Mouse (Mus musculus): ENCODE data around the gene Akap8. TPM values are rescaled to one million over a fixed set of nuclear protein-coding genes. Genes with fewer than 3 reads are reported as not detected.

The Akap8 gene
- polyA plus RNA-seq (2017; shearing (Covaris generic)) = 100 to 1,000 TPM; 122 to 190 (median 146) TPM

DNA sequence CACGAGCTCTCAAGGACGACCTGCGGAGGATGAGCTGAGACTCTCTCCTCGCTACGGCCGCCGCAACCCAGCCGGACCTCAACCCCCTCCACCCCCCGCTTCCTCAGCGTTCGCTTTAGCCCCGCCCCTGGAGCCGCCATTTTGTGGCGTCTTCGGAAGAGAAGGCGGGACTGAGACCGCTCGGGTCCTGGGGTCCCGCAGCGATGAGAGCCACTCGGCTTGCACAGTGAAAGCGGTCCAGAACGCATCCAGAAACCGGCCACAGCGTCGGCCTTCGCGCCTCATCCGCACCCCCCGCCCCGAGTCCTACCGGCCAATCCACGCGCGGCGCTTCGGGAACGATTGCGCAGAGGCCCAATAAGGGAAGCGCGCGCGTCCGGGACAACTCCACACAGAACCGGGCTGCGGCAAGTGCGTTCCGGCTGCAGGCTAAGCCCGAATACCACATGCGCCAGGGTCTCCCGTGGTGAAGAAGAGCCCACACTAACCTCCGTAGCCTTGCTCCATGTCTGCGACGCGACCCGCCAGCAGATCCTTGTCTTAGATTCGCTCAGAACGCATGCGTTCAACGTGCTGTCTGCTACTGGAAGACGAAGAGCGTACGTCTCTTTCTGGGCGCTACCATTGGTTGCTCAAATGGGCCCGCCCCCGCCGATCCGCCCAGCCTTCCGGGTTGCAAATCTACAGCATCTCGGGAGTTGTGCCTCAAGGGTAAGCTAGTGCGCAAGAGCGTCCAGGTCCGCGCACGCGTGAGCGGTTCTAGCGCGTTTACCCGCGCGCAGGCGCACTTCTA is at the start of gene Akap8:
Akap8 (minus strand) TSS at position 642 of the 793 bp plus-strand sequence.
- peak; percentile 97 for ATAC-seq

DNA sequence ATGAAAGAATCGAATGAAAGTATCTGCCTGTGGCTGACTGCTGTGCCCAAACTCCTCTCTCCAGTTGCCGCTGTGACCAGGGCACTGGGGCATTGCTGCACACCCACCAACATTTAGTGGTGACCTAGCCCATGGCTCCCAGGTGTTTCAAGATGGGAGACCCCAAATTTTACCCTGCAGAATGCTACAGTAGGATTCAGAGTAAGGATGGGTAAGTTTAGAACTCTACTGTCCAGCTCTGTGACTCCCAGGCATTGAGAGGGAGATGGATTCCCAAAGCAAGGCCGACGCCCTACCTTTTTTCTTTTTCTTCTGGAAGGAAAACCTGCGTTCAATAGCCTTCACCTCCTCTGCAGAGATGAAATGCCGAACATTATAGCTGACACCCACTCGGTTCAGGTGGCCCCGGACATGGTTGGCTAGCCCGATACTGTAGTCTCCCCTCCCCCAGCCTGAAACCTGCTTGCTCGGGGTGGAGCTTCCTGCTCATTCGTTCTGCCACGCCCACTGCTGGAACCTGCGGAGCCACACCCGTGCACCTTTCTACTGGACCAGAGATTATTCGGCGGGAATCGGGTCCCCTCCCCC is 48.0 kb upstream of the Akap8 start:
- ATAC-seq = peak; percentile 67

DNA sequence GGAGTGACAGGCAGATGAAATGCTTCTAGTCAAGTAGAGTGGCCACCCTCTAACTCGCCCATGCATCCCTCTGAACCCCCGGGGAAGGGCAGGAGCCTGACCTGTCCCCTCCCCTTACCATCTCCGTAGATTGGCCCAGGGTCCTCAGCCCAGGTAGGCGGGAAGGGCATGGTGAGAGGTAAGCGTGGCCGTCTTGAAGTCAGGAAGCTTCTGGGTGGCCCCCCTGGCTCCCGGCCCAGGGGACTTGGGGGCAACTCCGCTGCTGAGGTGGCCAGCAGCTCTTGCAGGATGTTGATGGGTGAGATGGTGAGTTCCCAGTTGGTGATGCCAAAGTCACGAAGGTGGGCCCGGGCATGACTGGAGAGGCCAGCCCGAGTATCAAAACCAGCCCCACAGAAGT is 46.7 kb upstream of the Akap8 start:
- no peak for ATAC-seq

DNA sequence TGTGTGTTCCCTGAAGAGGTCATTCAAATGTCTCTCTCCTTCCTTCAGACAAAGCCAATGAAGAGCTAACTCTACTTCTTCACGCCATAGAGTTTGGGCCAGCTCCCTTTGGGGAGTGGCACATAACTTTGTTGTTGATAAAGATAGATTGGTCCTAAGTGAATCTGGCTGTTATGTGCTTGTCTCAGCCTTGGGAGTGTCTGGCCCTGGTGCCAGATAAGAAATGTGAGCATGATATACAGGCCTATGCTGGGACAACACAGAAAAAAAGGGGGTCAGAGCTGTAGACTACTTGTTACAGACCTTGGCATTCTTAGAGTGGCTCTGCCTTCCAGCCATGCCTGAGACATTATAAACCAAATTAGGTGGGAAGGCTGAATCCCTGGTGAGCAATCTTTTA is 44.3 kb upstream of the Akap8 start:
- ATAC-seq = no peak

DNA sequence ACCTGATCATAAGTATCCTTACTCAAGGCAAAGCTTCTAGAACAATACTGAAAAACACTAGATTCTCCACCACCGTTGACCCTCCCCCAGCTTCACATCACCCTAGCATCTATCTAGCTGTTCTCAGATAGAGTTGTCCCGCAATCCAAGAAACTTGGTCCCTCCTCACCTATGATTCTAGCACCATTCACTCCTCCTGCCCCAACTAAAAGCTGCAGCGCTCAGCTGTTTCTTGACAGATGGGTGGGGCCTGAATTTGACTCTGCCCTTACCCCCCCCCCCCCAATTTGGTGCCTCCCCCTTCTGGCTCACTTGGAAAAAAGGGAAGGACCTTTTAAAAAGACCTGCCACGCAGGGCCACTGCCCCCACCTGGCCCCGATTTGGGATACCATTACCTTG is 43.8 kb upstream of the Akap8 start:
- ATAC-seq = no peak

DNA sequence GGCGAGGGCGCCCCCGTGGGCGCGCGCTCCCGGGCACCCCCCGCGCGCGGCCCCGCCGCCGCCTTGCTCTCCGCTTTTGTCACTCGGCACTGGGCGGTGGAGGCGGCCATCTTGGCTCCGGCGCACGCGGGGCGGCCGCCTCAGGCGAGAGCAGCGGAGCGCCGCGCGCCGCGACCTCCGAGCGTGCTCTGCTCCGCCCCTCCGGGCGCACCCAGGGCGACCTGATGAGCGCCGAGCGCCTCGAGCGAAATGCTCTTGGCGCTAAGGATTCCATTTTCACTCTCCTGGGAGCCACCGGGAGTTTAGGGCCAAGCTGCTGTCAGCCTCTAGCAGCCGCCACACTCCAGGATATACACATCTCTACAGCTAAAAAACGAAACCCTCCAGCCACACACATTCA is 43.3 kb upstream of the Akap8 start:
- peak; percentile 84 for ATAC-seq

DNA sequence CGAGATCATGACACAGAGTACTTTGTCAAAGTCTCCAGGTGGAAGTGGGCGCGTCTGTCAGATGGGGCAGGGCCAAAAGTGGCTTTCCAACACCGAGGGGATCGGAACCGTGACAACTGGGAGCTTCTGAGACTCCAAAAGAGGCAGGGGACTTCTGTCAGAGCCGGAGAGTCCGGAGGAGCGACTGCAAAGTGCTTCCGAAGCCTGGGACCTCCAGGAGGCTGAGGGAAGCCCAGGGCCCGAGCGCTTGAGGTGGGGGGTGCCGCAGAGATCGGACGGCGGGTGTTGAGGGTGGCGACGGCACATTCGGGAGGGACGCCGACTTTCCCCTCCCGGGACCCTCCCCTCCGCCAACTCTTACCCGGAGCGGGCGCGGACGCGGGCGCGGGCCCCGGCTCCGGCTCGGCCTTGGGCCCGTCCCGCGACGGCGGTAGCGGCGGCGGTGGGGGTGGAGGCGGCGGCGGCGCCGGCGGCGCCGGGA is 42.8 kb upstream of the Akap8 start:
- peak; percentile 22 for ATAC-seq

DNA sequence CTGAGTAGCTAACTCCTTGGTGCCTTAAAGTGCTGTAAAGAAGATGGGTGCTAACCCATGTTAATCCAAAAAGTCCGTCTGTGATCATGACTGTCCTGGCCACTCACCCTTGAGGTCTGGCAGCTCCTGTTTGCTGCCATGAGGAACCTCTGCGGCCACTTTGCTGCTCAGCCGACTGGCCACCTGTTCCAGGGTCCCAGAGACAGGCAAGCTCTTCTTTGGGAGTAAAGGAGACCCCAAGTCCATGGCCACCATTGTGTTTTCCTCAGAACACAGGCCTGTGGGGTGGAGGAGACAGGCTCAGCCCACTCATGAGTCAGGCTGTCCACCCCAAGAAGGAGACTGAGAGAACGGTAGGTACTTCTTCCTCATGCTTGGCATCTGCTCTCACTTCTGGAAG is 41.6 kb upstream of the Akap8 start:
- no peak for ATAC-seq

DNA sequence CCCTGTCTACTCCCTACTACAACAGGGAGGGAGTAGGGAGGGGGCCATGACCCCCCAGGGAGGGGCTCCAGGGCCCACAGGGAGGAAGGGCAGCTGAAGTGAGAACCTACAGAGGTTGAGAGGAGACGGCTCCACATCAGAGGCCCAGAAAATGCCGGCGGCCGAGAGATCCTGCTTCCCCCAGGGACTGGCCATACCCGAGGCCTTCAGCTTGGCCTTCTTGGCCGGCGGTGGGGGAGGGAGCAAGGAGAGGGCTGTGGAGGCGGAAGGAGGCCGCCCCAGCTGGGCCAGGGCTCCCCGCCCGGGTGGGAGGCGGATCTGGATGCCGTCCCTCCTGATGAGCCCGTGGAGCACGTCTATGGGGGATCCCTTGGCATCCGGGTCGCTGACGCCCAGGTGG is 38.9 kb upstream of the Akap8 start:
- no peak for ATAC-seq

DNA sequence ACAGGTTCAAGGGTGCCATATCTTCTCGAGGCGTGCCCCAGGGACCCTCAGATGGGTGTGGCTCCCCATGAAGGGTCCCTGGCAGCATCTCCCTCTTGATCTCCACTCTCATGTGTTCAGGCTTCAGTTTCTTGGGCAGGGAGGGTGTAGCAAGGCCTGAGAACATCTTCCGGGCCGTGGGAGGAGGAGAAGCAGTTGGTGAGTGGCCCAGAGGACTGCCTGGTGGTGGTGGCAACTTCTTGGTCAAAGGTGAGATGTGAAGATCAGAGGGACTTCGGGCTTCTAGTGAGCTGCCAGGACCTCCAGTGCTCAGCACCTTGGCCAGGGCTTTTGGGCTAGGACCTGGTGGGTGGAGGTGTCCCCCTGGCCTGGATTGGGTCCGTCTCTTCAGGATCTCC is 37.9 kb upstream of the Akap8 start:
- no peak for ATAC-seq

DNA sequence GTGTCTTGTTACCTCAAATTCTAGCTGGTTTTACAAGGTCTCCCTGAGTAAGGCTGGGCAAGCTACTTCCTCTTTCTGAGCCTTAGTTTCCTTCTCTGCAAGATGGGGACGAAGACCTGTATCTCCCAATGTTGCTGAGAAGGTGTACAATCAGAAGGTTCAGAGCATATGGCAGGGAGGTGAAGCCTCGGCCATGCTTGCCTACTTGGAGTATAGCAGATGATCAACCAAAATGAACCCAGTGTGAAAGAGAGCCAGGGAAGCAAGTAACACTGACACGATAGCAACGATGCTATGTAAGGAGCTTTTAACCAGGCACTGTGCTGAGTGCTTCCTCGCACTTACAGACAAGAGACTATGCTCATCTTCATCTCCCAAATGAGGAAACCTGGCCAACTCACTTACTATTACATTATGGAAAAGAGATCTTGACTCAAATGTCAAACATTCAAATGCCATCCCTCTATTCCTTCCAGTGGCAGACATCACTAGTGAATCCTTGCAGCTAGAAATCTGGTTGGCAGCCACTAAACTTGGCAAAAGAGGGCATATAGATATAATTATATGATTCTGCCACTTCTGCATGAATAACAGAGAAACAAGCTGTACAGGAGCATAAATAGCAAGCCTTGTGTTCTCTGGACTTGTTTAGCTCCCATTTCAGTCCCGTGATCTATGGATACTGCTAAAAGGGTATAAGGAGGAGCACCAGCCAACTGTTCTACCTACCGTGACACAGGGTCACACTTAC is 37.3 kb upstream of the Akap8 start:
- ATAC-seq = no peak

DNA sequence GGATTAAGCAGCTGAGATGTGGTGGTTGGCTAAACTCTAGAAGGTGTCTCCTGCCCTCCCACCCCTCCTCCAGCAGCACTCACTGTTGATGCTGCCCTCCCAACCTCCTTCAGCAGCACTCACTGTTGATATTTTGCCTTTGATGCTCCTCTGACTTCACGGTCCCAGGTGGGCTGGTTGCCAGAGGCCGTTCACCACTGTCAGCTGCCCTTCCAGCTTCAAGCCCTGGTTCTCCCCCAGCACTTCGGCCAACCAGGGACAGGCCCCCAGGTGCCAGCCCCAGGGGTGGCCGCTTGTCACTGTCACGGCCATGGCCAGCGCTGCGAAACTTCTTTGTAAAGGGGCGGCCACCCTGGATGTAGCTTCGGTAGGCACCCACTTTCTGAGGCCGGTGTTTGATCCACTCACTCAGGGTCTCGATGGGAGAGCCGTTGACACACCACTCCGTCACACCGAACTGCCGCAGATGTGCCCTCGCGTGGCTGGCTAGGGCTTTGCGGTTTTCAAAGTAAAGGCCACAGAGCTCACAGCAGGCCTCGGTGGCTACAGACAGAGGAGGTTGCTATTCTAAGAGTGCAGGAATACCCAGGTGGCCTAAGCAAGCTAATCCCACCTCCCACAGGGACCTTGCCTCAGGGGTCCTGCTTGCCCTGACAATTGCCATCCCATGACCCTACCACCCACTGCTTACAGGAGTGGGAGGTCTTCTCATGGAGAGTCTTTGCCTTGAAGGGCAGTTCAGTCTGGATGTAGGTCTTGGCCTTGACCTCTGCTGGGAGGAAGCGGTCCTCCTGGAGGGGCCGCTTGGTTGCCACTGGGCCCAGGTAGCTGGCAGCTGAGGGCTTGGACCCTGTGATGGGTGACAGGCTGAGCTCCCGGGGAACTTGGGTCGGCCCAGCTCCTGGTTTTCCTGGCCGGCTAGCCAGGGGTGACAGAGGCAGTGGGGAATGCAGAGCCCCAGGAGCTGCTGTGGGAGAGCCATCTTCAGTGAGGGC is 36.0 kb upstream of the Akap8 start:
- no peak for ATAC-seq

DNA sequence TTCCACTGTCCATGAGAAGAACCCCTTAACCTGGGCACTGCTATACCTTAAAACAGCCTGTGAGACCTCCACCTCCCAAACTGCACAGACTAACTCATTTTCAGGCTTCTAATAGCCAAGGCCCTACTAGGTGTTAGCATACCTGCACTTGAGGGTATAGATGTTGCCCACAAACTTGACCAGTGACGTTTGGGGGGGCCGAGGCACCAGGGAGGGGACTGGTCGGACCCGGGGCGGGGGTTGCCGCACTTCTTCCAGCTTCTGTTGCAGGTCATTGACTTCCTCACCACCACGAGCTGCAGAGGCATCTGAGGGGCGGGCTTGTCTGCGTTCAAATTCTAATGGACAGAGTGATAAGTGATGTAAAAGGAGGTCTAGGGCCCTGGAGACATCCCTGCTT is 35.2 kb upstream of the Akap8 start:
- ATAC-seq = no peak

DNA sequence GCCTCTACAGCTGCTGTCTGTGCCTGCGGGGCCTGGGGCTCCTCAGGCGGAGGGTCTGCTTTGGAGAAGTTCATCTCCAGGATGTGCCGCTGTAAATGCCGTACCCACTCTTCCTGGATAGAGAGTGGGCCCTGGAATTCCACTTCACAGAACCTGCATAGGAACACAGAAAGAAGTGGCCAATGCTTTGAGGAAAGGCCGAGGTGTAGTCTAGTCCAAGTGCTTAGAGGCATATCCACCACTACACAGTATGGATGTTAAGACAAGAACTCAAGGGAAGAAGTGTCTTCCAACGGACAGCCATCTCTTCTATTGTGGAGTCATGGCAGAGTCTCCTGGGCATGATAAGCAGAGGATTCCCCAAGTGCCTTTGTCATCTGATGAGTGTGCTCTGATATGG is 34.0 kb upstream of the Akap8 start:
- no peak for ATAC-seq

DNA sequence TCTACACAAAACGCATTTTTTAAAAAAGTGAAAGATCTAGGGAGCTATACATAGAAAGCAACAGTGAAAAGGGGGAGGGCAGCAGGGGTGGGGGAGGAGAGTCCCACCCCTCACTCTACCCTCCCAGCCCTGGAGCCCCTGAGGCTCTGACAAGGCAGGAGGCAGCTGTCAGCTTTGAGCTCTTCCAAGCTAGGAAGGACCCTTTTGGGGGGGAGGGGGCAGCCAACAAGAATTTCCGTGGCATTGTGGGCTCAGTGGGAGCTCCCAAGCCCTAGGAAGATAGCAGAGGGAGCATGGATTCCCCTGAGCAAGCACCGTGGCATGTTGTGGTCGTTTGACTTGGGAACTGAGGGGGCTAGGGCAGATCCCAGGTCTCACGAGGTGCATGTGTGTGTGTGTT is 33.2 kb upstream of the Akap8 start:
- no peak for ATAC-seq

DNA sequence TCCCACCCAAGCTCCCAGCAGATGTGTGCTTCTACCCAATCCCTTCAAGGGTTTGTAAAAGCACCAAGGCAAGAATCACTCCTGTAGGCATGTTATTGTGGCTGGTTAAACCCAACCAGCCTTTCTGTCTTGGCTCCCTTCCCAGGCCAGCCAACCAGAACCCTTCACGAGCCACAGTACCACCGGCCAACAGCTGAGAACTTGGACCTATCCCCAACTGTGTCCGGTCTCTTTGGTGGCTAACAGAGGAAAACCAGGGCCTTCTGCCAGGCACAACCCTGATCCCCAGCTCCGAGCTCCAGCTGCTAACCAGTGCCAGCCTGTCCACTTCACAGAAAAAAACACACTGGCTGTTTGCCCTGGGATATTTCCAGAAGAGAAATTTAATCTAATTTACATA is 32.7 kb upstream of the Akap8 start:
- no peak for ATAC-seq

DNA sequence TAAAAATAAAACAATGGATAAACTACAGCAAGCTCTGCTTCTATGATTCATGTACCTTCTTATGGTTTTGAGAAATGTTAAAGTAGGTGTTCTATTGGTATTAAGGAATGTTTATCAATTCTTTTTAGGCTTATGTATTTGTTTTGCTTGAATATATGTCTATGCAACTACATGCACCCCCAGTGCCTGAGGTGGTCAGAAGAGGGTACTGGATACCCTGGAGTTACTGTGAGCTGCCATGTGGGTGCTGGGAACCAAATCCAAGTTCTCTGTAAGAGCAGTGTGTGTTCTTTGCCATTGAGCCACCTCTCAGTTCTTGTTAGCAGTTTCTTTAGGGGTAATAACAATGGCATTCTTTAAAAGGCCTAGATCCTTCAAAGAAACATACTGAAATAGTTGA is 30.7 kb upstream of the Akap8 start:
- no peak for ATAC-seq

DNA sequence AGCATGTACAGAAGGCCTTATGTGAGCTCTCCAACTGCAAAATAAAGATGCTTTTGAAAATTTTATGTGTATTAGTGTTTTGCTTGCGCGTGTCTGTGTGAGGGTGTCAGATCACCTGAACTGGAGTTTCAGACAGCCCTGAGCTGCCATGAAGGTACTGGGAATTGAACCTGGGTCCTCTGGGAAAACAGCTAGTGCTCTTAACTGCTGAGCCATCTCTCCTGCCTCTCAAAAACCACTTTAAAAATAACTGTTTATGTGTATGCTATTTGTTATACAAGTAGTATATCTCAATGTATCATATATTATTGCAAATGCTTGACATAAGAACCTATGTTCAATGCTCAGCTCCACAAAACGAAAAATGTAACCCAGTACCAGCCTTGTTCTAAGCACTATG is 30.2 kb upstream of the Akap8 start:
- ATAC-seq = no peak

DNA sequence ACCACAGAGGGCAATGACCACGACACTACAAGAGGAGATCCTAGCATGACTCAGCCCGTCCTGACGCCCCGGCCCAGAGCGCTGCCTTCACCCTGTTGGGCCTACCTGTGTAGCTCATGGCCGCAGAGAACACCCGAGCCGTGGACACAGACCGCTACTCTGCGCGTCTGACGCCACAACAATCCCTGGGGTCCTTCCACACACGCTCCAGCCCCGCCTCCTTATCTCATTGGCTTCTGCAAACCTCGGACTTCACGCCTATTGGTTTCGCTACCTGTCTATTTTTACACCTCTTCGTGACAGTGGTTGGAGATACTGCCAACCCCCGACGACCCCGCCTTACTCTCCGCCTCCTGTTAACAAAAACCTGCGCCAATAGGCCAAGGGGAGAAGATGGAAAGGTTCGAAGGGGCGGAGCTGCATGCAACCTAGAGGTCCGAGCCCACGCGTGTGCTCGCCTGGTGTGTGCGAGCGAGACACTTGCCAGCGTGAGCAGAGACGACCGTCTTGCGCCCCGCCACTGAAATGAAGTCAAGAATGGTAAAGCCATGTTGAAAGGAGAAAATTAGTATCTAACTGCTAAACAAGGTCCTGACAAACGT is 29.4 kb upstream of the Akap8 start, which contains the start of gene Akap8l:
Akap8l (minus strand) TSS at position 226 of the 602 bp plus-strand sequence.
- ATAC-seq = peak; percentile 99

DNA sequence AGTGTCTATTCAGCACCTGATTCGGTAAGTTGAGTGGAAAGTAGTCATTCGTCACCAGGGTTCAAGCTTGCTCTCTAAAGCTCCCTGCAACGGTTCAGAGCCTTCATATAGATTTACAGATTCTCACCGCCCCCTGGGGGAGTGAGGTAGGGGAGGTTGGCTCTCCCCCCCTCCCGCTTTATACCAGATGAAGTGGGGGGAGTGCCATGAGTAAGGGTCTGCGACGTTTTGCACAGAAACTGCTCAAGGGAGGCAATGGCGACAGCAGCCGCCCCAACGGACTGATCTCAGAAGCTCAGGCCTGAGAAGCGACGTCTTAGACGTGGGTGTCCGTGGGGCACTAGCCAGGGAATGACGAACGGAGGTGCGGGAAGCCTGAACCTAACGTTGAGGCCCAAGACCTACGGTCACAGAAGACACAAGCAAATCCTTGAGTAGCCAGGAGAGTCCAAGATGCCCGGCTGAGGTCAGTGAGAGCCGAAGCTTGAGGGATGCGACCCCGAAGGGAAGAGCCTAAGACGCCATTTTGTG is 28.9 kb upstream of the Akap8 start:
- ATAC-seq = peak; percentile 5

DNA sequence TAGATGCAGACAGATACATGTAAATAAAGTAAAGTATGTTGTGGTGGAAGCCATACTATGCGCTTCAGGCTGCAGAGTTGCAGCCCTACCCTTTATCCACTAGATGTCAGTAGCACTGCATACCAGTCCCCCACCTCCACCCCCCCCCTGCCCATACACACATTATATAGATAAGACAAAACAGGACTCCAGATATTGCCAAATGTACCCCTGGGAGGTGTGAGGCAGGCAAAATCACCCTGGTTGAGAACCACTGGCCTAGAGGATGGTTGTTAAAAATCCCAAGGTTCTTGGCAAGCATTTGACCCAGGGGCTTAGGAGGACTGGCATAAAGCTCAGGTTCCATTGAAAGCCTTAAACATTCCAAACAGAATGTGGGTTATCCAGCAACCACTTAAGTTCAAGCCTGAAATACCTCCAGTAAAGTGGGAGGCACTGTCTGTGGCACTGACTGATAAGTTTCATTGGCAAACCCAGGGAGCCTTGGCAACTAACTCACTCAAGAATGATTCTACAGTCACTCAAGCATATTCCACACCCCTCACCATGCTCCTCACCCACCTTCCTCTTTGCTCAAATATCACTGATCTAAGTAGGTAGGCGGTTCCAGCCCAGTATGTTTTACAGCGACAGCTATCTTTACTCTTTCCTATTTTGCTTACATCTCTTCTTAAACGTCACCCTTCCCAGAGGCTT is 28.1 kb upstream of the Akap8 start:
- peak; percentile 38 for ATAC-seq

Measured in inflammation-experienced regulatory T-cells, adult 6 months (primary cell).